Mouse (Mus musculus): Measurements from ENCODE around the gene H2afy. TPM values are rescaled to one million over a fixed set of nuclear protein-coding genes. Genes with fewer than 3 reads are reported as not detected.

H2afy gene
- total and polyA plus RNA-seq, 2 experiments from 2014 or later = 134 to 163 TPM

DNA sequence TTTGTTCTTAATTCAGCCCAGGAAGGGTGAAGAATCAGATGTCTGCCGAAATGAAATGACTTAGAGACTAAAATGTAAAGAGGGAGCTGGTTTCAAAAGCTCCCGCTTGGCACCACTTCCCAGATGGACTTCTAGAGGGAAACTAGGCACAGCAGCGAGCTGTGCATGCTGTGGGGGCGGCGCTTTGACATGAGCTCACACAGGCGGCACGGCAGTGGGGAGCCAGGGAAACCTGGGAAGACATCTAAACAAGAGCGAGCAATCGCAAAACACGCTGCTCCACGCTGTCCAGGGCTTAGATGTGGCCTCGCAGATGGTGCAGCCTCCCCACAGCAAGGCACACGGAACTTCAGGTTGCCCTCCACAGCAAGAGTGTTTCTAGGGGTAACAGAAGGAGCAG is 23.2 kb downstream of the H2afy start:
- no peak for TF ChIP-seq CTCF (IDR thresholded peaks at IDR 0.05)
- Histone ChIP-seq H3K27ac (ENCODE audit: low read depth, low read length) (no peak overlapping the region), H3K4me3 (ENCODE audit: low read depth, low read length) (no peak overlapping the region), H3K4me2 (ENCODE audit: low read depth, low read length, poor library complexity, severe bottlenecking) (no peak overlapping the region), H3K27me3 (ENCODE audit: insufficient read depth, low read length) (no peaks in the 10 kb centered on the region), H3K9me3 (ENCODE audit: low read length) (no peaks in the 10 kb centered on the region), H3K4me1 (ENCODE audit: insufficient read depth, low read length) (peaks cover 17% of the 10 kb centered on the region; the same call in 1 of the 2 replicates), H3K36me3 (ENCODE audit: insufficient read depth, low read length) (peaks cover 8% of the 10 kb centered on the region; the same call in 1 of the 2 replicates), H3K9ac (replicated peaks; ENCODE audit: low read length, poor library complexity, severe bottlenecking) (no peak overlapping the region)
- DNase-seq (ENCODE audit: low spot score) = no peak
- 42% methylated on average over 13 of the region's 13 CpGs for WGBS
- no peak for ATAC-seq (ENCODE audit: low FRiP score)

- WGBS = 34% methylated on average over 4 of the region's 4 CpGs
- no peak for ATAC-seq (ENCODE audit: low FRiP score)
- no peak overlapping the region for H3K4me2 ChIP-seq (ENCODE audit: low read depth, low read length, poor library complexity, severe bottlenecking)
- H3K36me3 ChIP-seq (ENCODE audit: insufficient read depth, low read length) = 0 out of 2 replicates have a peak, but pooled peaks cover 3% of the 10 kb centered on the region
- H3K9me3 ChIP-seq (ENCODE audit: low read length) = no peaks in the 10 kb centered on the region
- H3K27ac ChIP-seq (ENCODE audit: low read depth, low read length) = no peak overlapping the region
- H3K4me3 ChIP-seq (ENCODE audit: low read depth, low read length) = no peak overlapping the region
- DNase-seq (ENCODE audit: low spot score) = no peak
- H3K9ac ChIP-seq (replicated peaks; ENCODE audit: low read length, poor library complexity, severe bottlenecking) = no peak overlapping the region
- no peak for TF ChIP-seq CTCF (IDR thresholded peaks at IDR 0.05)
- no peaks in the 10 kb centered on the region for H3K27me3 ChIP-seq (ENCODE audit: insufficient read depth, low read length)
- H3K4me1 ChIP-seq (ENCODE audit: insufficient read depth, low read length) = peaks cover 17% of the 10 kb centered on the region; the same call in 1 of the 2 replicates
Measured at GRCm38 (mm10) chr13:56112496-56112895, 23.7 kb downstream of the H2afy start.

- H3K36me3 ChIP-seq (ENCODE audit: insufficient read depth, low read length) = 0 out of 2 replicates have a peak, but pooled peaks cover 3% of the 10 kb centered on the region
- H3K4me3 ChIP-seq (ENCODE audit: low read depth, low read length) = no peak overlapping the region
- peaks cover 17% of the 10 kb centered on the region; the same call in 1 of the 2 replicates for H3K4me1 ChIP-seq (ENCODE audit: insufficient read depth, low read length)
- H3K27me3 ChIP-seq (ENCODE audit: insufficient read depth, low read length) = no peaks in the 10 kb centered on the region
- no peak for TF ChIP-seq CTCF (IDR thresholded peaks at IDR 0.05)
- H3K9ac ChIP-seq (replicated peaks; ENCODE audit: low read length, poor library complexity, severe bottlenecking) = no peak overlapping the region
- 88% methylated on average over 6 of the region's 6 CpGs for WGBS
- H3K4me2 ChIP-seq (ENCODE audit: low read depth, low read length, poor library complexity, severe bottlenecking) = no peak overlapping the region
- H3K27ac ChIP-seq (ENCODE audit: low read depth, low read length) = no peak overlapping the region
- no peaks in the 10 kb centered on the region for H3K9me3 ChIP-seq (ENCODE audit: low read length)
- DNase-seq (ENCODE audit: low spot score) (no peak), ATAC-seq (ENCODE audit: low FRiP score) (no peak)
Measured at GRCm38 (mm10) chr13:56111601-56112000, 24.6 kb downstream of the H2afy start.

DNA sequence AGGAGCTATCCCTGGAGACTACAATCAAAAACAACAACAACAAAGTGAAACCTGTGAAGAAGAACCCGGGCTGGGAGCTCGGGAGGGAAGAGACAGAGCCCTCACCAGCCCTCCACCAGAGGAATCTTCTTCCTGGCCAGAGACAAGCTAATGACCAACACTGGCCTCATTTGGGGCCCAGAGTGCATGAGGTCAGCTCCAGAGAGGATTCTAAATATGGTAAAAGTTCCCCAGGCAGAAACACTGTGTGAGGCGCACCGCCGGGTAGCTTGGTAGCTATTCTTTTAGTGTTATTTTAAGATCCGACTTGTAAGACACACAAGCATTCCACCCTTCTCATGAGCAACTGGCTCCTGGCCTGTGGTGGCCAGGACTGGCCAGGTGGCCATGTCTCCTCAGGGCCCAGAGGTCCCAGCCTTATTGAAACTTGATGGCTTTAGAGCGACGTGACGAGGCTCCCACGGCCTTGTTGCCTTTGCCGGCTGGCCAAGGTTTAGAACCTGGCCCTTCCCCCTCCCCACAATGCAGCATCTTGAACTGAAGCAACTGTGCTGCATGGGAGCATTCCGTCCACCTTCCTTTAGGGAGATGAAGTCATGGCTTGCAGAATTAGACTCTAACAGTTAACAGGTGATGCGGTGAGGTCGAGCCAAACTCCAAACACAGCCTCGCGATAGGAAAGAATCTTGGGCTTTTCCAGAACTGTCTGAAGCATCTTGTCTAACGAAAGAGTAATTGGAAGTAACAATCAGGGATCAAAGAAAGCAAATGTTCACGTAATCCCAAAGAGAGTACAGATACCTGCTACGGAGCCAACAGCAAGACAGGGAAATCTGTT is 25.2 kb downstream of the H2afy start:
- no peak for ATAC-seq (ENCODE audit: low FRiP score)
- TF ChIP-seq CTCF (IDR thresholded peaks at IDR 0.05) = no peak

GRCm38 (mm10) chr13:56109703-56110102 is 26.5 kb downstream of the H2afy start:
- ATAC-seq (ENCODE audit: low FRiP score) (no peak), DNase-seq (ENCODE audit: low spot score) (no peak)
- no peak overlapping the region for H3K9ac ChIP-seq (replicated peaks; ENCODE audit: low read length, poor library complexity, severe bottlenecking)
- H3K9me3 ChIP-seq (ENCODE audit: low read length) = no peaks in the 10 kb centered on the region
- peaks cover 17% of the 10 kb centered on the region; the same call in 1 of the 2 replicates for H3K4me1 ChIP-seq (ENCODE audit: insufficient read depth, low read length)
- H3K4me2 ChIP-seq (ENCODE audit: low read depth, low read length, poor library complexity, severe bottlenecking) = no peak overlapping the region
- no peaks in the 10 kb centered on the region for H3K27me3 ChIP-seq (ENCODE audit: insufficient read depth, low read length)
- H3K36me3 ChIP-seq (ENCODE audit: insufficient read depth, low read length) = 0 out of 2 replicates have a peak, but pooled peaks cover 3% of the 10 kb centered on the region
- H3K27ac ChIP-seq (ENCODE audit: low read depth, low read length) = 0 out of 2 replicates have a peak overlapping the region, but pooled peaks have one; percentile 38
- no peak for TF ChIP-seq CTCF (IDR thresholded peaks at IDR 0.05)
- 79% methylated on average over 4 of the region's 4 CpGs for WGBS
- H3K4me3 ChIP-seq (ENCODE audit: low read depth, low read length) = no peak overlapping the region

More for the DNA sequence above, 25.2 kb downstream of the H2afy start:
- DNase-seq (ENCODE audit: low spot score) = no peak
- Histone ChIP-seq H3K4me3 (ENCODE audit: low read depth, low read length) (no peak overlapping the region), H3K9me3 (ENCODE audit: low read length) (no peaks in the 10 kb centered on the region), H3K36me3 (ENCODE audit: insufficient read depth, low read length) (0 out of 2 replicates have a peak, but pooled peaks cover 3% of the 10 kb centered on the region), H3K4me2 (ENCODE audit: low read depth, low read length, poor library complexity, severe bottlenecking) (no peak overlapping the region), H3K9ac (replicated peaks; ENCODE audit: low read length, poor library complexity, severe bottlenecking) (no peak overlapping the region), H3K4me1 (ENCODE audit: insufficient read depth, low read length) (peaks cover 17% of the 10 kb centered on the region; the same call in 1 of the 2 replicates), H3K27ac (ENCODE audit: low read depth, low read length) (no peak overlapping the region), H3K27me3 (ENCODE audit: insufficient read depth, low read length) (no peaks in the 10 kb centered on the region)
- 85% methylated on average over 19 of the region's 19 CpGs for WGBS
